Mouse (Mus musculus) neural tube, embryonic 11.5 days (tissue): Measurements from ENCODE around the gene Gmppb. TPM values are rescaled to one million over a fixed set of nuclear protein-coding genes. Genes with fewer than 3 reads are reported as not detected.

Experiments used
- ATAC-seq: fragments of 200-750 bp; cut with Nextera tagmentation; 2 replicates; pipeline ENCODE4 v1.8.0; 2017; ENCODE audit warnings: moderate number of reproducible peaks, mild to moderate bottlenecking, moderate TSS enrichment, moderate library complexity; ENCODE audit not compliant: insufficient read depth, low FRiP score, low TSS enrichment
- DNase-seq: peaks from one replicate; pipeline ENCODE4 v3.0.0-alpha.2; 2015; ENCODE audit warnings: low spot score
- H3K27ac ChIP-seq: fragments of 300-500 bp; sonication (generic); 2 replicates; pipeline ENCODE4 v1.5.1; 2014; ENCODE audit warnings: low read depth, mild to moderate bottlenecking, low read length
- H3K27me3 ChIP-seq: fragments of 300-500 bp; sonication (generic); 2 replicates; pipeline ENCODE4 v1.6.1; 2014; ENCODE audit warnings: mild to moderate bottlenecking, low read length, mixed read lengths; ENCODE audit not compliant: control insufficient read depth, insufficient read depth
- H3K36me3 ChIP-seq: fragments of 300-500 bp; sonication (generic); 2 replicates; pipeline ENCODE4 v1.6.1; 2014; ENCODE audit warnings: mild to moderate bottlenecking, low read length, moderate library complexity, mixed read lengths; ENCODE audit not compliant: control insufficient read depth, insufficient read depth
- H3K4me1 ChIP-seq: fragments of 300-500 bp; sonication (generic); 2 replicates; pipeline ENCODE4 v1.6.1; 2014; ENCODE audit warnings: low read length, mixed read lengths; ENCODE audit not compliant: control insufficient read depth, insufficient read depth
- H3K4me2 ChIP-seq: fragments of 300-500 bp; sonication (generic); 2 replicates; pipeline ENCODE4 v1.6.1; 2014; ENCODE audit warnings: low read depth, mild to moderate bottlenecking, moderate library complexity
- H3K4me3 ChIP-seq: fragments of 300-500 bp; sonication (generic); 2 replicates; pipeline ENCODE4 v1.5.1; 2014; ENCODE audit warnings: low read depth, low read length
- H3K9ac ChIP-seq: fragments of 300-500 bp; sonication (generic); 2 replicates; pipeline ENCODE4 v1.6.1; 2014; ENCODE audit warnings: mild to moderate bottlenecking, low read length
- H3K9me3 ChIP-seq: fragments of 300-500 bp; sonication (generic); 2 replicates; pipeline ENCODE4 v1.6.1; 2016; ENCODE audit warnings: low read length; ENCODE audit not compliant: control insufficient read depth
- WGBS: fragments of 180-500 bp; shearing (Covaris S2); extraction: QIAGEN DNeasy Blood & Tissue Kit; methylation state at CpG from one replicate; pipeline ENCODE4 v1.1.7; 2014; 5-methylcytosine and 5-hydroxymethylcytosine counted together
- polyA plus RNA-seq: library from polyadenylated mRNA; unstranded; fragments of >200 nt; fragmentation: Nextera tagmentation; extraction: Ambion mirVana; gene quantifications from 2 replicates; pipeline ENCODE4 v1.2.1, GENCODE M21; 2014

The Gmppb gene
- polyA plus RNA-seq, 1 experiment from 2014 or later = 23.6 TPM

DNA sequence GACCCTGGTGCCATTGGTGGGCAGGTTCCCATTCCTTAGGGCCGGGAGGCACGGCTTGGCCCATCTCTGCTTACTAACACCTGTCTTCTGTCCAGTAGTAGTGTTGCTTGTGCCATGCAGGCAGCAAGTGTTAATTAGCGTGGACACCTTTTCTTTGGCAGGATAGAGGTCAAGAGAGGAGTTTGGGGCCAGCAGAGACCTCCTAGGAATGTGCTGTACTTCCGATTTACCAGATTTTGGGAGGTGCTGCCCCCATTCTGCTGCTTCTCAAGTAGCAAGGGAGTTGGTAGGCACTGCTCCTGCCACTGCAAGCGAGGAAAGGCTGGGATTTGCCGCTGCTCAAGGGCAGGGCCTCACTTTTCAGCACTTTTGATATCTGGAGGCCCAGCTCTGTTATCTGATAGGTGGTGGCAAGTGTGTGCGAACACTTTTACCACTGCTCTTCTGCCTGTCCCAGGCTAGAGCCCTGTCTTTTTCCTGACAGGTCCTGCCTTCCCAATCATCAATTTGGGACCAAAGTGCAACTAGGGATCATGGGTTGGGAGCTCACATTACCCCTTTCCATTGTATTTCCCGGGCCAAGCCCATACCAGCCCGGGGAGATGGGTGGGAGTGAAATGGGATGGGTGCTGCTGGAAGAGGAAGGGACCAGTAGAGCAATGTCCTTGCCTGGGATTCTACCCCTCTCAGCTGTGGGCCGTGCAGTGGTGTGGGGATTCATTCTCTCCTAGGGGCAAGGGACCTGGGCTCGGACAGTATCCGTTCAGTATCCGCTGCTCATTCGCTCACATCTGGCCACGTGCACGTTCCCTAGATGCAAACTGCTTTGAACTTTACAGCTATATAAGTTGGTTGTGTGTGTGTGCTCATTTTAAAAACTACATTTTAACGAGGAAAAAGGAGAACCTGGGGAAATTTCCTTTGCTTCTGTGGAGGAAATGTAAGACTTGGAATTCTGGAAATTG lies 1.2 kb upstream of the Gmppb start:
- 54% methylated on average over 17 of the region's 17 CpGs for WGBS
- DNase-seq = no peak
- no peak overlapping the region; the same call in 1 of the 2 replicates for H3K9ac ChIP-seq
- H3K36me3 ChIP-seq = peaks cover 21% of the 10 kb centered on the region
- peak overlapping the region; percentile 83 for H3K4me2 ChIP-seq
- peaks cover 10% of the 10 kb centered on the region; the same call in 1 of the 2 replicates for H3K4me1 ChIP-seq
- peak overlapping the region; percentile 68 for H3K4me3 ChIP-seq
- no peaks in the 10 kb centered on the region for H3K9me3 ChIP-seq
- peak overlapping the region; percentile 56 for H3K27ac ChIP-seq
- ATAC-seq = no peak
- H3K27me3 ChIP-seq = no peaks in the 10 kb centered on the region

DNA sequence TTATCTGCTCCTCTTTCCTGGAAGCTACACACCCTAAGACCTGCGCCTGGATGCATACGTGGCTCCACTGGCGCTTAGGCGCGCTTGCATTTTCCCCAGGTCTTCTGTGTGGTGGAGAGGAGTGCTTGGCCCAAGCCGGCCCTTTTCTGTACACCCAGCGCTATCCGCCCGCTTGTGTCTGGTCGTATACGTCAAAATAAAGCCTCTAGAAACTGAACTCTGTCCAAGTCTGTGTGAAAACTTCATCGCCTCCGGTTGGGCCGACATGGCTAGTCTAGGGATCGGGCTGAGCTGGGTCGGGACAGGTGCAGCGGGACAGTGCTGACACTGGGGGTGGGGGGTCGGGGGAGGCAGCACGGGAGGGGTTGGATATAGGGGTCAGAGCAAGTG lies 481 bp upstream of the Gmppb start:
- Histone ChIP-seq H3K27ac (peak overlapping the region; percentile 56), H3K9ac (peak overlapping the region; percentile 62), H3K4me3 (peak overlapping the region; percentile 68), H3K4me2 (peak overlapping the region; percentile 83), H3K36me3 (peaks cover 21% of the 10 kb centered on the region), H3K9me3 (no peaks in the 10 kb centered on the region), H3K27me3 (no peaks in the 10 kb centered on the region), H3K4me1 (peaks cover 13% of the 10 kb centered on the region)
- DNase-seq (peak; percentile 47), ATAC-seq (peak; percentile 61)
- 2% methylated on average over 19 of the region's 19 CpGs for WGBS

DNA sequence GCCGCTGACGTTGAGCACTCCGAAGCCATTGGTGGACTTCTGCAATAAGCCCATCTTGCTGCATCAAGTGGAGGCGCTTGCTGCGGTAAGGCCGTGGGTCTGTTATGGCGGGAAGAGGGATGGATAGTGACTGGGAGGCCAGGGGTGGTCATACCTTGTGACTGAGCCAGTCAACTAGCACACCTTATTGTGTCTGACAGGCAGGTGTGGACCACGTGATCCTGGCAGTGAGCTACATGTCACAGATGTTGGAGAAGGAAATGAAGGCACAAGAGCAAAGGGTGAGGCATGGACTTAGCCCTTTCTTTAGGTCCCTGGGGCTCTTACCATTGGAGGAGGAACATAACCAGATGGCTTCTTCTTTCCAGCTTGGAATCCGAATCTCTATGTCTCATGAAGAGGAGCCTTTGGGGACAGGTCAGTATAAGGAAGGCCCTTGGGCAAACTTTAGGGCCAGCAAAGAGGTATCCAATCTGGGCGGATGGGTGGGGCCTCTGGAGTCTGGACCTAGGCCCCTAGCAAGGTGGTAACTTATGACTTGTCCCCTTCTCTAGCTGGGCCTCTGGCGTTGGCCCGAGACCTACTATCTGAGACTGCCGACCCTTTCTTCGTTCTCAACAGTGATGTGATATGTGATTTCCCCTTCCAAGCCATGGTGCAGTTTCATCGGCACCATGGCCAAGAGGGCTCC lies 664 bp downstream of the Gmppb start:
- Histone ChIP-seq H3K4me1 (peaks cover 13% of the 10 kb centered on the region), H3K36me3 (peaks cover 25% of the 10 kb centered on the region), H3K4me2 (peak overlapping the region; percentile 83), H3K27me3 (no peaks in the 10 kb centered on the region), H3K9me3 (no peaks in the 10 kb centered on the region), H3K4me3 (peak overlapping the region; percentile 68), H3K27ac (no peak overlapping the region), H3K9ac (peak overlapping the region; percentile 72)
- no peak for DNase-seq
- 40% methylated on average over 15 of the region's 15 CpGs for WGBS
- peak; percentile 13; the same call in 1 of the 2 replicates for ATAC-seq

DNA sequence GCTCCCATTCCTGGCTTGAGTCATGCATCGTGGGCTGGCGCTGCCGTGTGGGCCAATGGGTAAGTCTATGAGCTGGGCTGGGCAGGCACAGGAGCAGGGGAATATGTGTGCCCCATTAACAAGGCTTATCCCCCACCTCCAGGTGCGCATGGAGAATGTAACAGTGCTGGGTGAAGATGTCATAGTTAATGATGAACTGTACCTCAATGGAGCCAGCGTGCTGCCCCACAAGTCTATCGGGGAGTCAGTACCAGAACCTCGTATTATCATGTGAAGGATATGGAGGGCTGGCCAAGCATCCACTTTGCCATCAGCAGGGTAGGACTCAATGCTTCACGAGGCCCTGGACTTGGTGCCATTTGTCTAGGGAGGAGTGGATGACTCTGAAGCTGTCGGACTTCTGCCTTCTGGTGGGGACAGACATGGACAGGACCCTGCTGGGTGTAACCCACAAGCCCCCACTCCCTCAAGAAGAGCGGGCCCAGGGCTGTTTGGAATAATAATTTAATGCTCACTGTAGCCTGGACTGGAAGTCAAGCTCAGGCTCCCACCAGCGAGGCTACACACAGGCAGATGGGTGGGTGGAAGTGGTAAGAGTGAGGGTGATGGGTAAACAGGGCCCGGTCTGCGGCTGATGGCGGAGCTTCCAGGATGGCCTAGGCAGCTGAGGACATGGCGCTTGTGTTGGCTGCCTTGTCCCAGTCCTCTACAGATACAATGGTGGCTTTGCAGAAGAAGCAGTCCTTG lies 2.3 kb downstream of the Gmppb start:
- Histone ChIP-seq H3K27ac (no peak overlapping the region), H3K9ac (no peak overlapping the region), H3K27me3 (no peaks in the 10 kb centered on the region), H3K4me2 (no peak overlapping the region), H3K4me3 (no peak overlapping the region), H3K9me3 (no peaks in the 10 kb centered on the region), H3K4me1 (peaks cover 13% of the 10 kb centered on the region), H3K36me3 (peaks cover 14% of the 10 kb centered on the region)
- WGBS = 93% methylated on average over 15 of the region's 15 CpGs
- ATAC-seq (no peak), DNase-seq (no peak)

GRCm38 (mm10) chr9:108051931-108052220 lies 2.8 kb downstream of the Gmppb start:
- H3K9me3 ChIP-seq = no peaks in the 10 kb centered on the region
- H3K27ac ChIP-seq = no peak overlapping the region
- no peak overlapping the region for H3K9ac ChIP-seq
- WGBS = 92% methylated on average over 4 of the region's 4 CpGs
- DNase-seq (no peak), ATAC-seq (no peak)
- peaks cover 11% of the 10 kb centered on the region for H3K36me3 ChIP-seq
- H3K4me1 ChIP-seq = peaks cover 13% of the 10 kb centered on the region
- H3K4me3 ChIP-seq = no peak overlapping the region
- H3K4me2 ChIP-seq = no peak overlapping the region
- no peaks in the 10 kb centered on the region for H3K27me3 ChIP-seq

- Histone ChIP-seq H3K4me1 (peaks cover 13% of the 10 kb centered on the region), H3K9me3 (no peaks in the 10 kb centered on the region), H3K27ac (no peak overlapping the region), H3K4me3 (no peak overlapping the region), H3K9ac (no peak overlapping the region), H3K27me3 (no peaks in the 10 kb centered on the region), H3K4me2 (no peak overlapping the region), H3K36me3 (peaks cover 11% of the 10 kb centered on the region)
- WGBS = 75% methylated on average over 7 of the region's 7 CpGs
- DNase-seq (no peak), ATAC-seq (no peak)
Observed at GRCm38 (mm10) chr9:108052411-108052810, 3.4 kb downstream of the Gmppb start.

DNA sequence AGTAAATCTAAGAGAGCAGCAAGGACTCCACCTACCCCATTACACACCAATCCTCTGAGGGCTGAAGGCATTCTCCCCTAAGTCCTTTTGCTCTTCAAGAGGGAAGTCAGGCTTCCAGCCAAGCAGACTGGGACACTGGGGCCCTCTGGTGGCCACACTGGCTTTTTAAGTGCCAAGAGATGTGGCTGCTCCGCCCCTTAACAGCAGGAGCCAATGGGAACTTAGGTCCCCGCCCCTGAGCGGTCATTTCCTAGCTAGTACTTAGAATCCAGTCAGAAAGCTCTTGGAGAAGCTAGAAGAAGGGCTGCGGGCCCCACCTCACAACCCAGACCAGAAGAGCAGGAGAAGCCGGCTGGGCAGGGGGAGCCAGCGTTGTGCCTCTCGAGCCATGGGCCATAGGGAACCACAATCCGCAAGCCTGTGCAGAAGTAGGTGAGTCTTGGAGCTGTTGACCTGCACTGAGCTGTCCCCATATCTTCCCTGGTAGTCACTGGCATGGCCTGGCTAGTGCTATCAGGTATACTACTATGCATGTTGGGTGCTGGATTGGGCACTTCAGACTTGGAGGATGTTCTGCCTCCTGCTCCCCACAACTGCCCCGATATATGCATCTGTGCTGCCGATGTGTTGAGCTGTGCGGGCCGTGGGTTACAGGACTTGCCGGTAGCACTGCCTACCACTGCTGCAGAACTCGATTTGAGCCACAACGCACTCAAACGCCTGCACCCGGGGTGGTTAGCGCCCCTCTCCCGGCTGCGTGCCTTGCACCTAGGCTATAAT lies 4.0 kb downstream of the Gmppb start, which contains the start of gene Amigo3:
Gene Amigo3, plus strand, starts transcription at position 275 of the 780 bp plus-strand sequence.
- Histone ChIP-seq H3K27ac (no peak within 1 kb of the TSS), H3K36me3 (peaks cover 11% of the 10 kb centered on the region), H3K4me3 (no peak within 1 kb of the TSS), H3K9me3 (no peaks in the 10 kb centered on the region), H3K4me2 (peak within 1 kb of the TSS; percentile 9; the same call in 1 of the 2 replicates), H3K9ac (no peak within 1 kb of the TSS; the same call in 1 of the 2 replicates), H3K4me1 (peaks cover 11% of the 10 kb centered on the region), H3K27me3 (no peaks in the 10 kb centered on the region)
- WGBS = 56% methylated on average over 20 of the region's 20 CpGs
- ATAC-seq = 0 out of 2 replicates have a peak, but pooled peaks have one; percentile 16
- DNase-seq = peak; percentile 96
